Mouse (Mus musculus) ovary, postnatal 36 days (tissue): ENCODE results near the gene Cdk4.

Experiments used
- DNase-seq: peaks from one replicate; pipeline ENCODE4 v3.0.0; 2022; ENCODE audit warnings: low spot score, mixed read lengths

Gene Cdk4

GRCm38 (mm10) chr10:127063239-127063872 lies at the start of gene Cdk4:
Gene Cdk4 (plus strand): TSS chr10:127063534.
- DNase-seq = peak; percentile 99

GRCm38 (mm10) chr10:127016488-127016887 lies 46.8 kb upstream of the Cdk4 start:
- DNase-seq = no peak

- DNase-seq = no peak
These were observed 46.3 kb upstream of the Cdk4 start for GRCm38 (mm10) chr10:127017071-127017470.

- DNase-seq = no peak
These were observed 44.9 kb upstream of the Cdk4 start for GRCm38 (mm10) chr10:127018422-127018821.

GRCm38 (mm10) chr10:127030336-127031296 lies 32.7 kb upstream of the Cdk4 start, which contains the start of gene Tsfm:
Gene Tsfm (minus strand): TSS chr10:127030840.
- peak; percentile 91 for DNase-seq

GRCm38 (mm10) chr10:127033301-127033741 lies 30.0 kb upstream of the Cdk4 start:
- no peak for DNase-seq

- DNase-seq = no peak
These were observed 27.1 kb upstream of the Cdk4 start for GRCm38 (mm10) chr10:127036273-127036672.

GRCm38 (mm10) chr10:127037641-127038040 lies 25.7 kb upstream of the Cdk4 start:
- DNase-seq = no peak

- no peak for DNase-seq
These were observed 22.6 kb upstream of the Cdk4 start for GRCm38 (mm10) chr10:127040569-127041214.

DNA sequence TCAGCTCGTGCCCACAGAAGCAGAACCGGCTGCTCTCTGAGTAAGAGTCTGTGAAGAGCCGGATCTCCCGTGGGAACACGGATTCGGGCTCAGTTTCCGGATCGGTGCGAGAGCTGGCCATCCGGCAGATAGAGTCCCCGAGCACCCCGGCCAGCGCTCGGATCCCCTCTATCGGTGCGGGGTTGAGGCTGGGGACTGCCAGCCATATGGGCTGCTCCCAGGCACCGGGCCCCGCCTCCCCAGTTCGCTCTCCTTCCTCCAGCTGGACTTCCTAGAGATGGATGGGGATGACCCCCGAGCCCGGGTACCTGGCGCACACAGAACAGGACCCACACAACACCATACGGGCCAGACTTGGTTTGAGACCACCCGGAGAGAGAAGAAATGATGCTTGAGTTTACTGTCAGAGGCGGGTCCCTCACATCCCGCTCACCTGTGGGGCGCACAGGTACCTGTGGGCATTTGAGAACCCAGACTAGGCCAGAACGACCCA lies 22.0 kb upstream of the Cdk4 start, which contains the start of the genes Mettl1 and Eef1akmt3:
Gene Mettl1, plus strand, starts transcription at position 141 of the 493 bp plus-strand sequence.
Gene Eef1akmt3, minus strand, starts transcription at position 240 of the 493 bp plus-strand sequence.
- peak; percentile 51 for DNase-seq

DNA sequence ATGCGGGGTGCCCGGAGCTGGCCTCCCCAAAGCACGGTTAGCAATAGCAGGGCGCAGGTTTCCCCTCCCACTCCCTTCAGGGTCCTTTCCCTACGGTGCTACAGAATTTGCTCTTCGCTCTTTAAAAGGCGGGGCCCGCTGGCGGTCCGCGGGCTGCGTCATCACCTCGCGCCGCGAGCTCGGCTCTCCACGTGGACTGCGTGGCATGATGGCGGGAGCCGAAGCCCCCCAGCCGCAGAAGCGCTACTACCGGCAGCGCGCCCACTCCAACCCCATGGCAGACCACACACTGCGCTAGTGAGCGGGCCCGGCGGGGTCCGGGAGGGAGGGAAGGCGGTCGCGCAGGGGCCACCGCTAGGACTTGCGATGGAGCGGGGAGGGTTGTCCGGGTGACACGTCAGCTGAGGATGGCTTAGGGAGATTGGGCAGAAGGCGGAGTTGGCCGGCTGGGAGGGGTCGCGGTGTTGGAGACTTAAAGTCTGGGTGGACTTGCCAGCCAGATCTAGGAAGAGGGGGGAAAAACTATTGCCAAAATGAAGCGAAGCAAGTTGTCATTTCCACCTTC lies 21.5 kb upstream of the Cdk4 start:
- DNase-seq = peak; percentile 88

DNA sequence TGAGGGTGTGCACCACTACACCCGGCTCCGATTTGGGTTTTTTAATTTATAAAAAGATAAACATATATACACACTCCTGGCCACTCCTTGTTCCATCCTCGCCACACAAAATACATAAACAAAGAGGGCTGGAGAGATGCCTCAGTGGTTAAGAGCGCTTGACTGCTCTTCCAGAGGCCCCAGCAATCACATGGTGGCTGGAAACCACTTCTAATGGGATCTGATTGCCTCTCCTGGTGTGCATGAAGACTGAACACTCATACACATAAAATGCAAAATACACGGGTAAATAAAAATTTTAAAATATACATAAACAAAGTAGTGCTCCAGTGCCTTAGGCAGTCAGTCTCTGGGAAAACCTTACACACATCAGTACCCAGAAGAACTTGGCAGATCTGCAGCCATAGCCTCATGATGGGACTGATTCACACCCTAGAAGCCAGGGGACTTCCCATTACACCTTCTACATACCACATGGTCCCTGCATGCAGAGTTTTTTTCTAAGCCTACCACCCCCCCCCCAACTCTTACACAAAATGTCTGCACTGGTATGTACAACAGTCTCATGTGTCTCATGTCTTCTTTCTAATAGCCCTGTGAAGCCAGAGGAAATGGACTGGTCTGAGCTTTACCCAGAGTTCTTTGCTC lies 20.7 kb upstream of the Cdk4 start:
- no peak for DNase-seq

GRCm38 (mm10) chr10:127043187-127043586 lies 20.1 kb upstream of the Cdk4 start:
- no peak for DNase-seq

GRCm38 (mm10) chr10:127047954-127048353 lies 15.4 kb upstream of the Cdk4 start, which contains the start of gene Cyp27b1:
Gene Cyp27b1 (plus strand): TSS chr10:127048250.
- no peak for DNase-seq

- DNase-seq = no peak
These were observed 14.5 kb upstream of the Cdk4 start for GRCm38 (mm10) chr10:127048608-127049394.

- DNase-seq = no peak
These were observed 13.8 kb upstream of the Cdk4 start for GRCm38 (mm10) chr10:127049395-127050118.

GRCm38 (mm10) chr10:127050119-127050474 lies 13.2 kb upstream of the Cdk4 start:
- DNase-seq = no peak

- DNase-seq = no peak
These were observed 8.7 kb upstream of the Cdk4 start for GRCm38 (mm10) chr10:127054646-127055045.

- no peak for DNase-seq
These were observed 7.9 kb upstream of the Cdk4 start for GRCm38 (mm10) chr10:127055406-127055805.

- DNase-seq = no peak
These were observed 6.8 kb upstream of the Cdk4 start for GRCm38 (mm10) chr10:127056490-127056889.
